Mouse (Mus musculus) brown adipose tissue, adult 24 weeks (tissue): ENCODE results near the gene Odaph. TPM values are rescaled to one million over a fixed set of nuclear protein-coding genes. Genes with fewer than 3 reads are reported as not detected.

Experiments
- H3K27ac ChIP-seq: fragments of 200-500 bp; replicated peaks from 2 replicates; pipeline ENCODE4 v1.5.1; 2012; ENCODE audit warnings: low read depth, mild to moderate bottlenecking, low read length
- H3K4me1 ChIP-seq: fragments of 200-500 bp; 2 replicates; pipeline ENCODE4 v1.6.1; 2012; ENCODE audit warnings: low read length, mixed read lengths; ENCODE audit not compliant: control insufficient read depth, insufficient read depth, insufficient read length
- H3K4me3 ChIP-seq: fragments of 200-500 bp; 2 replicates; pipeline ENCODE4 v1.5.1; 2012; ENCODE audit warnings: low read depth, mild to moderate bottlenecking, low read length, moderate library complexity; ENCODE audit not compliant: insufficient read depth
- polyA plus RNA-seq: library from polyadenylated mRNA; stranded (reverse); fragments of >200 nt; gene quantifications from 2 replicates; pipeline ENCODE4 v1.2.4, GENCODE M21; 2012; ENCODE audit not compliant: missing spikeins, insufficient read depth, insufficient read length

Gene Odaph
- polyA plus RNA-seq, 1 experiment: not detected

DNA sequence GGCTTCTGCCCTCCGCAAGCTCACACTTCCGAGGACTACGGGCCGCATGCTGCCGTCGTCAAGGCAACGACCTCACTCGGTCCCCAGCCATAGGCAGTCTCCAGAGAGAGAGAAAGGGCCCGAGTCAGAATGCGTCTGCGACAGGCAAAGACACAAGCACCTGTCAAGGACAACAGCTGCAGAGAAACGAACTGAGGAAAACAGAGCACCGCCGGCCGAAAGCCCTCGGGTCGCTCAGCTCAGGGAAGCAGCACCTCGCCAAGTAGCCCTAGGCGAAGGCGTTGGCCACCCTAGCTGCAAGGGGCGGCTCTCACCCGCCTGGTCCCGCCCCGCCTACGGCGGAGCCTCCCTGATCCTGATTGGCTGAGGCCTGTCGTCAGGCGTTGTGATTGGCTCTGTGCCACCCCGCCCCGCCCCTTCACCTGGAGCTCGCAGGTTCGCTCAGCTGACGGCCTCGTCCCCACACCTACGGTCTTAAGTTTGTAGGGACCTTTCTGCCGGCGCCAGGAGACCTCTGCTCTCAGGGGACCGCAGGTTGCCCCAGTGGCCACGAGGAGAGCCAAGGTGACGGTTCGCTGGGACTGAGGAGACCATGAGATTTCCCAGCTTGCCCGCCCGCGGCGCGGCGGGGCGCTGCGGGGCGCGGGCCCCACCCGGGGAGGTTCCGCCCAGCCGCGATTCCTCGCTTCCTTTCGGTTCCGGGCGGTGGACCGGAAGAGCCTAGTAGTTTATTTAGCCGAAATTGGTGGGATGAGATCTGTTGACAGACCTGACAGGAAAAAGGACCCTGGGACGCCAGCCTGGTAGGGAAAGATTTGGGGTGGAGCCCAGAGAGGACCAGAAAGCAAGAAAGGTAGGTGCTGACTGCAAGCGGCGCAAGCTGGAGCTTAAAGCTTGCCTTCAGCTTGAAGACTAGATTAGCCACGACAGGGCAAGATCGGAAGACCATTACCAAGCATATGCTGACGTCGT is 55.4 kb downstream of the Odaph start:
- peak overlapping the region; percentile 51 for H3K27ac ChIP-seq
- H3K4me3 ChIP-seq: peak overlapping the region; percentile 98
- H3K4me1 ChIP-seq: no peaks in the 10 kb centered on the region

DNA sequence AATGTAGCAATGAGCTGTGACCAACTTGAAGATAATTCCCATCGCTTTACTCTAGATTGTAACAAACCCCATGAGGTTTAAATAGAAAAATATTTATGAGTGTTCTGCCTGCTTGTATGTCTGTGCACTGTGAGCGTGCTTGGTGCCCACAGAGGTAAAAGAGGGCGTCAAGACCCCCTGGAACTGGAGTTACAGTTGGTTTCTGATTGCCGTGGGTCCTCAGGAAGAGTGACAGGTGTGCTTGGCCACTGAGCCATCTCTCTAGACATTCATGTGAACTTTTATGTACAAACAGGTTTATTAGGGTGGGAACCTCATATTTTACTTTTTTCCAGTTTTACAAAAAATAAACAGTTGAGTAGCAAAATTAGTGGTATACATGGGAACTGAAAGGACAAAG is 56.5 kb downstream of the Odaph start, which contains the start of gene Cdkl2:
Gene Cdkl2, minus strand, starts transcription at position 101 of the 400 bp plus-strand sequence.
- peak within 1 kb of the TSS; percentile 98 for H3K4me3 ChIP-seq
- H3K4me1 ChIP-seq: no peaks in the 10 kb centered on the region
- peak within 1 kb of the TSS; percentile 51 for H3K27ac ChIP-seq

Other genes starting within 250 kb of the Odaph start
- 30.5 and 36.6 TPM in 2 replicates for gene Rchy1, start 24.4 kb upstream of the Odaph start, polyA plus RNA-seq
- 6.4 and 7.1 TPM in 2 replicates for gene Cdkl2, start 56.4 kb downstream of the Odaph start, polyA plus RNA-seq
- gene G3bp2, start 96.2 kb downstream of the Odaph start, polyA plus RNA-seq: 59.2 and 82.6 TPM in 2 replicates
- 36.8 and 41.5 TPM in 2 replicates for gene Uso1, start 150.5 kb downstream of the Odaph start, polyA plus RNA-seq
- gene U90926, start 227.9 kb downstream of the Odaph start, polyA plus RNA-seq: not detected in 2 replicates